Mouse (Mus musculus) A20 (cell line): ENCODE results near the gene Zfp160.
"Not testable (repeated sequence)": the region's sequence is repeated elsewhere in the genome, so short reads cannot be mapped to it uniquely, and the experiment has no call there.

ENCODE experiments used
- DNase-seq: peaks from one replicate; pipeline ENCODE4 v3.0.0-alpha.2; 2011; ENCODE audit warnings: low read depth, low spot score

The Zfp160 gene

DNA sequence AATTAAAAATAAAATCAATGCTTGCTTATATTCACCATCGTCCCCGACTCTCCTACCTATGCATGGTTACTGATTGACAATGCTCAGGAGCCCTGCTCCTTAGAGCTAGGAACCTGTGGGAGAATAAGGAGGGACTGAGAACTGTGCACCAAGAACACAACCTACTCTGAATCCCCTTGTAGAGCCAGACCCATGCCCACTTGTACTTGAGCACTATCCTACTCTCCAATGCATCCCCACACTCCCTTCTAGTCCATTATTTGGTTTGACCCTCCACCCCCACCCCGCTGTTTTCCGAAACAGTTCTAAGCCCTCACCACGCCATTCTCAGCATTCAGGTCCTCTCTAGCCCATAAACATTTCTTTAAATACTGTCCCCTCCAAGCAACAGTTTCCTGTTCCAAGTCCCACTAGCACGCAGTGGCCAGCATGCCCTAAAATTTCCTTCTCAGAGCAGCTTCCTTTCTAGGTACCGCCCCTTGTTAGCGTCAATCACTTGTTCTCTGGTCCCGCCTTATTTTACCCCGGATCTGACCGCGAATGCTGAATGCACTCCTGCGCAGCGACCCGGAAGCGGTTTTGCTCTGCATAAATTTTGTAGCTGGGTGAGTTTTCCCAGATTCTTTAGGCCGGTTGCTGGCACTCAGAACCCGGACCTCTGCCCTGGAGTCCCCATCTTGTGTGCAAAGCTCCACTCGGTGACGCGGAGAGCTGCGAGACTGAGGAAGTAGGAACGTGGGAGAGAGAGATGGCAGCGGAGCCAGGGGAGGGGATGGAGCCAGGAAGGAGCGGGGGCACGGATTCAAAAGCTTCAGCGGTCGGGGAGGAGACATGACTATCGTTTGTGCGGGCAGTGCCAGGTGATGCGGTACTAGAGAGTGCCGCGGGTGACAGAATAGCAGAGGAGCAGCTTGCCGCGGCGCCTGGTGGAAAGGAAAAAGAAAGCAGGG lies at the start of gene Zfp160:
Gene Zfp160 (plus strand): TSS at position 522 of the 950 bp plus-strand sequence.
- peak; percentile 91 for DNase-seq

DNA sequence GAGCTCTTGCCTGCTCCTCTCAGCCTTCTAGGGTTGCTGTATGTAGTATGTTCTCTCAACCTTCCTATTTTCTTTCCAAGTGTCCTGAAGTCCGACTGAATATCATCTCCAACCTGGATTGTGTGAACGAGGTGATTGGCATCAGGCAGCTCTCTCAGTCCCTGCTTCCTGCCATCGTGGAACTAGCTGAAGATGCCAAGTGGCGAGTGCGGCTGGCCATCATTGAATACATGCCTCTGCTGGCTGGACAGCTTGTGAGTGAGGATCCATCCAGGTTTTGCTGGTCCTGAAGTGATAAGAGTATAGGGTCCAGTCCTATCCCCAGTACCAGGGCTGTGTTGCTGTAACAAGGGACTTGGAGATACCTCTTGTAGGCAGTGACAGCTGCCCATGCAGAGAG lies 48.3 kb upstream of the Zfp160 start:
- DNase-seq = no peak

DNA sequence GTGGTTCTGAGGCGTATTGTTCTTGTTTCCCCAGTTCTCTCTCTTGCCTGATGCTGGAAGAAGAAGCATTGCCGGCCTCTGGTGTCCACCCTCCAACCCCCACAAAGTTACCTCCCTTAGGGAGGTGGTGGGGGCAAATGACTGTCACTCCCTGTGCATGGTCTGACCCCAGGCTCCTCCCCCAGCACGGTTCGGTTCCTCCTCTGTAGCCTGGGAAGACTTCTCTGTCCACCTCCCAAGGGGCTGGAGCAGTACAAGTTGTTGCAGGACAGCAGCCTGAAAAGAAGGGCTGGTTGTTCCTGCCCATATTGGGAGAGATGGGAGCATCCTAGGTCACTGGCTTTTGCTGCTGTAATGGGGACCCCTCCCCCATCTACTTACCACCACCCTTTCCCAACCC lies 43.3 kb upstream of the Zfp160 start:
- DNase-seq = no peak

GRCm38 (mm10) chr17:20966681-20967080 lies 42.0 kb upstream of the Zfp160 start:
- no peak for DNase-seq

DNA sequence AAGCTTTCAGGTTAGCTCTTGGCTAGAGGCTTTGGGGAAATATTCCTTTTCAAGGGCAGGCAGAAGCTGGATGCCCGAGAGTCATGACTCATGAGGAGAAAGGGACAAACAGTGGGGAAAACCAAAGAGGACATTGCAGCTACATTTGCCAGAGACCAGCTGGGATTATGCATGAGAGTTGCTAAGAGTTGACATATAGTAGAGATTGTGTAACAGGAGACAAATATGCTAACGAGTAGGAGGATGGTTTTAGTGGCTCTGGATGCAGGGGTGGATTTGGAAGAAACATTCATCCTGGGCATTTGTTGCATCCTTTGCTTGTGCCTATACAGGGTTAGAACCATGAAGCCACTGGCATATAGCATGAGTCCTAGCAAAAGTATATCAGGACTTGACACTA lies 15.0 kb upstream of the Zfp160 start:
- no peak for DNase-seq

DNA sequence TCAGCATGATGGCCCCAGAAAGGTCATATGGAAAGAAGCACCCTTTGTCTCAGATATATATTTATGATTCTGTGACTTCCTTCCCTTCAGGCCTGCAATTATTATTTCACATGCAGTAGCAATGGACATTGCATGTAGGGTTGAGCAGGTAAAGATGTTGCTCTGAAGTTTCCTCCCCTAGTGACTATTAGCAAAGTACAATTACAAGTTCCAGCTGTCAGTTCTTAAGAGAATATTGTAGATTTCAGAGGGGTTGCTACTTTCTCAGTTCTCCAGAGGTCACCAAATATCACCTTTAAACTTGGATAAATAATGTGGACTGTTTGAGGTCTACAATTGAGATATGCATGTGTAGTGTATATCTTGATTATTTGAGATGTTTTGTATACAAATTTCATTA lies 12.3 kb upstream of the Zfp160 start, which contains the start of gene Vmn1r233:
Gene Vmn1r233 (minus strand): TSS at position 101 of the 400 bp plus-strand sequence.
- DNase-seq = no peak

- DNase-seq = peak; percentile 48
These were observed 1.0 kb downstream of the Zfp160 start for GRCm38 (mm10) chr17:21009726-21010125.

DNA sequence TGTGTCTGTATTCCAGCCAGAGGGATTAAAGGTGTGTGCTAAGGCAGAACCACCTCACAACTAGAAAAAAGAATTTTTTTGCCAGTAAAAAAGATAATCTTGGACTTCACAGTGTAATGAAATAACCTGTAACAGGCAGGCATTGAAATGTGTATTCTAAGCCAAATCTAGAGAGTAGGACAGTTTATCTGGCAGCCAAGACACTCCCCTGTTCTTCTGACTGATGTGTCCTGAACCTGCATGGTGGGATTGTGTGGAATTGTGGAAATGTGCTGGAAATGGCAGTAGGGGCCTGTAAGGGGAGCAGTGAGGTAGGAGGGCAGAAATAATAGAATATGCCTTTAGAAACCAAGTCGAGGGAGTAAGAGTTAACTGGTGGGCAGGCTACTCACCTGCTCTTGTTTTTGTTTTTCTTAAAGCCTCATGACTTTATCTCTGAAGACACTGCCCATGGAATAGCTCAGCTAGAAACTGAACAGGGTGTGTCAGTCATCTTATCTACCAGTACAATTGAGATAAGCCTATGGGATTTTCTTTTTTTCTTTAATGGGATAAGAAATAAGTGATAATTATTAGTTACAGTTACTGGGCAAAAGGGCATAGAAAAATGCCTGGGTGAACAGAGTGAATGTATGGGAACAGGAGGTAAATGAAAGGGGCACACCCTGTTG lies 9.8 kb downstream of the Zfp160 start:
- no peak for DNase-seq

DNA sequence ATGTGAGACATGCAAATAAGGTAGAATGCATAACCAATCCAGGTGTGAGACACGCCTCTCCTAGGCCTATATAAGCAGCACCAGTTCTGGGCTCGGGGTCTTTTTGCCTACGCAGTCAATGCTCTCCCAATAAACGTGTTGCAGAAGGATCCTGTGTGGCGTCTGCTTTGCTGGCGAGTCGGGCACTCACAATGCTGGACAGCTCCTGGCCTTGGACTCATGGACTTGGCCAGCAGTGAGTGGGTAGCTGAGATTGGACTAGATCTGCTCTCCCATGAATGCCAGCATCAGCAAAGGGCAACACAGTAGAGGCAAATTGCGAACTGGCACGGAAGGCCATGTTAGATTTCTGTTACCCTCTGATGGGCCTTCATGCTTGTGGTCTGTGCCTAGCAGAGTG lies 39.3 kb downstream of the Zfp160 start:
- not testable (repeated sequence) for DNase-seq

DNA sequence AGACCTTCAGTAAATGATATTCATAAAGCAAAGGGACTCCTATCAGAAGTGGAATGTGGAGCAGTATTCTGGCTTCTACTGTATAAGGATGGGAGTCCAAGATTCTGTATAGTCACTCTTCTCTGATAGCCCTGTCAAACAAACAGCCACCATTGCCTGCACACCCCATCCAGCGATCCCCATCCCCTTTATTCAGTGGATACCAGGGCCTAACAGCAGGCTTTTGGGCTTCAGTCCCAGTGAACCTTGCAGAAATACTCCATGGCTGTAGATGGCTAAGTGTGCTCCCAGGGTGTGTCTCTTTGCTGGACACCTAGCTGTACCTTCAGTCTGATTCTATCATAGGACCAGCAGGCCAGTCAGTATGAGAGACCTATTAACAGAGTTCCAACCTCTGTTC lies 42.2 kb downstream of the Zfp160 start:
- no peak for DNase-seq

GRCm38 (mm10) chr17:21051341-21051740 lies 42.6 kb downstream of the Zfp160 start:
- not testable (repeated sequence) for DNase-seq

GRCm38 (mm10) chr17:21051919-21052318 lies 43.2 kb downstream of the Zfp160 start:
- DNase-seq = not testable (repeated sequence)

DNA sequence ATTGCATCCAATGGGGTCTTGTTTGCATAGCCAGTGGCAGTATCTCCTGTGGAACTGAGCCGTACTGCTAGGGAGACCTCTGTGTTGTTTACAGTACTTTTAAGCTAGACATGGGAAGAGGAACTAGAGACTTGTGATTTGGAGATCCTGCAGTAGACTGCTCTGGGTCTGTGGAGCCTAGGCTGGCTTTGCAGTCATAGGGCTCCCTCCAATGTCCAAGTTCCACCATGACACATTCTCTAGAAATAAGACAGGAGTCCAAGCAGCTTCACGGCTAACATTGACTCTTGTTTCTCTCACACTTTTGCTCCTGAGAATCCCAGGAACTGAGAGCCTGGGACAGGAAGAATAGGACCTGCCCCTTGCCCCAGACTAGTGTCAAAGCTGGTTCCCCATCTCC lies 44.6 kb downstream of the Zfp160 start:
- DNase-seq = peak; percentile 40

GRCm38 (mm10) chr17:21055111-21055510 lies 46.4 kb downstream of the Zfp160 start:
- not testable (repeated sequence) for DNase-seq

DNA sequence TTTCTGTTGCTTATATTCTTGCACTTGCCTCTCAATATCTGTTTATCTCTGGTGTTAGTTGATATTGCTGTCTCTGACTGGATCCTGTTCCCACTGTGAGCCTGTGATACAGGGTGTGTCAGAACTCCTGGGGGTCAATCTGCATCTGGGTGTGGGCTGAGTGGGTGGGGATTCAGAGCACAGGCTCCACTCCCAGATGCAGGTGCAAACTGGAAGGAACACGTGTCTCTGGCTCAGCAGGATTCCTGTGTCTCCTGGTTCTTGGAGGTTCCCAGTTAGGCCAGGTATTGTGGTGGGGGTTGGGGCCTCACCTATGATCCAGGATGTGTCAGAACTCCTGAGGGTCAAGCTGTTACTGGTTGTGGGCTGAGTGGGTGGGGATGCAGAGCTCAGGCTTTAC lies 56.8 kb downstream of the Zfp160 start:
- DNase-seq = no peak

DNA sequence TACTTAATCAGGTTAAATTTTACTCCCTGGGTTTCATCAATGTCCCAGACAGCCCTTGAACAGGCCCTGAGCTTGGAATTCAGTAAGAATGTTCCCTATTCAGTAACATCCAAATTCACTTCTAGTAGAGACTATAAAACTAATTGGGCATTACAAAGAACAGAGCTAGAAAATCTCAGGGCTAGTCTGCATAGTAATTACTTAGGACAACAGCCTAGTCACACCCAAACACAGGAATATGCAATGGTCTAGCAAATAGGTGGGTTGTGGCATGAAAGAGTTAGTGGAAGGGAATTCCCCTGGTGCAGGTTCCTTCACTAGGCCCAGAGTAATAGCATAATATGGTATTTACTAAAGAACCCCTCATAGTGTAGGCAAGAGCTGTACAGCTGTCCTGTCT lies 58.3 kb downstream of the Zfp160 start:
- no peak for DNase-seq

- not testable (repeated sequence) for DNase-seq
These were observed 60.7 kb downstream of the Zfp160 start for GRCm38 (mm10) chr17:21069443-21069842.

GRCm38 (mm10) chr17:21070971-21071370 lies 62.3 kb downstream of the Zfp160 start:
- not testable (repeated sequence) for DNase-seq
